Mouse (Mus musculus) brain, embryonic 14.5 days (tissue): ENCODE measurements at regions not wholly inside any gene's neighbourhood (a gene's known extent, or its start where the extent isn't known, plus 50 kb on each side); places are given as distances from the start of the nearest gene placed in this dataset.

Source experiments
- CTCF ChIP-seq: fragments of 200-500 bp; IDR thresholded peaks from 2 replicates; pipeline ENCODE4 v1.5.1; 2012; ENCODE audit warnings: inconsistent platforms, mild to moderate bottlenecking, moderate library complexity, borderline replicate concordance; ENCODE audit not compliant: insufficient read depth, insufficient read length; ENCODE audit errors: extremely low read depth
- POLR2A ChIP-seq: fragments of 200-500 bp; IDR thresholded peaks from 2 replicates; pipeline ENCODE4 v1.6.1; 2012; ENCODE audit warnings: mild to moderate bottlenecking, inconsistent platforms, borderline replicate concordance; ENCODE audit not compliant: poor library complexity, insufficient read depth, insufficient read length, severe bottlenecking; ENCODE audit errors: extremely low read depth

- TF ChIP-seq CTCF (no peak), POLR2A (no peak)
Observed at GRCm38 (mm10) chr11:42900024-42900423, 135.5 kb upstream of the Gm9972 start.
